Mouse (Mus musculus): ENCODE data around the gene Zswim8.

Zswim8 gene

GRCm38 (mm10) chr14:20707201-20708190 lies at the start of gene Zswim8:
Zswim8 (plus strand) TSS chr14:20707552.
- in situ Hi-C loops (cut with MboI; ENCODE audit: unreplicated experiment in 2 of 2): no loop called here

GRCm38 (mm10) chr14:20658326-20658725 lies 49.0 kb upstream of the Zswim8 start:
- in situ Hi-C loops (cut with MboI; ENCODE audit: unreplicated experiment in 2 of 2): loop anchor here (5.0 to 25.0 kb wide), 5 partner anchors 81 to 671 kb away; partner anchors contain the start of gene Gng2 (in 1 of the 2)

GRCm38 (mm10) chr14:20658902-20659301 lies 48.5 kb upstream of the Zswim8 start:
- in situ Hi-C loops (cut with MboI; ENCODE audit: unreplicated experiment in 2 of 2): loop anchor here (5.0 to 25.0 kb wide), 5 partner anchors 82 to 672 kb away; partner anchors contain the start of gene Gng2 (in 1 of the 2)

GRCm38 (mm10) chr14:20659687-20660086 lies 47.7 kb upstream of the Zswim8 start:
- in situ Hi-C loops (cut with MboI; ENCODE audit: unreplicated experiment in 2 of 2): loop anchor here (5.0 to 25.0 kb wide), 6 partner anchors 82 to 672 kb away; partner anchors contain the start of genes Ecd (in 2 of the 2), Fam149b (in 2 of the 2) and Gng2 (in 1 of the 2)

- in situ Hi-C loops (cut with MboI; ENCODE audit: unreplicated experiment in 2 of 2): loop anchor here (10.0 to 25.0 kb wide), 4 partner anchors 316 to 674 kb away; partner anchors contain the start of genes Ecd (in 2 of the 2), Fam149b (in 2 of the 2) and Gng2 (in 1 of the 2)
These were observed 46.3 kb upstream of the Zswim8 start for GRCm38 (mm10) chr14:20660827-20661660.

- in situ Hi-C loops (cut with MboI; ENCODE audit: unreplicated experiment in 2 of 2): loop anchor here (10.0 to 25.0 kb wide), 4 partner anchors 317 to 674 kb away; partner anchors contain the start of genes Ecd (in 2 of the 2), Fam149b (in 2 of the 2) and Gng2 (in 1 of the 2)
These were observed 45.6 kb upstream of the Zswim8 start for GRCm38 (mm10) chr14:20661661-20662331.

- in situ Hi-C loops (cut with MboI; ENCODE audit: unreplicated experiment in 2 of 2): loop anchor here (10.0 to 25.0 kb wide), 4 partner anchors 318 to 675 kb away; partner anchors contain the start of genes Ecd (in 2 of the 2), Fam149b (in 2 of the 2) and Gng2 (in 1 of the 2)
These were observed 44.6 kb upstream of the Zswim8 start for GRCm38 (mm10) chr14:20662740-20663139.

GRCm38 (mm10) chr14:20663601-20664000 lies 43.8 kb upstream of the Zswim8 start:
- in situ Hi-C loops (cut with MboI; ENCODE audit: unreplicated experiment in 2 of 2): loop anchor here (10.0 to 25.0 kb wide), 4 partner anchors 319 to 676 kb away; partner anchors contain the start of genes Ecd (in 2 of the 2), Fam149b (in 2 of the 2) and Gng2 (in 1 of the 2)

- in situ Hi-C loops (cut with MboI; ENCODE audit: unreplicated experiment in 2 of 2): loop anchor here (10.0 to 25.0 kb wide), 4 partner anchors 320 to 677 kb away; partner anchors contain the start of genes Ecd (in 2 of the 2), Fam149b (in 2 of the 2) and Gng2 (in 1 of the 2)
These were observed 42.9 kb upstream of the Zswim8 start for GRCm38 (mm10) chr14:20664436-20664835.

GRCm38 (mm10) chr14:20667469-20667868 lies 39.9 kb upstream of the Zswim8 start:
- in situ Hi-C loops (cut with MboI; ENCODE audit: unreplicated experiment in 2 of 2): loop anchor here (10.0 to 25.0 kb wide), 4 partner anchors 323 to 680 kb away; partner anchors contain the start of genes Ecd (in 2 of the 2), Fam149b (in 2 of the 2) and Gng2 (in 1 of the 2)

GRCm38 (mm10) chr14:20668154-20668810 lies 39.1 kb upstream of the Zswim8 start, which contains the start of gene Synpo2l:
Synpo2l (minus strand) TSS chr14:20668354.
- in situ Hi-C loops (cut with MboI; ENCODE audit: unreplicated experiment in 2 of 2): loop anchor here (10.0 to 25.0 kb wide), 4 partner anchors 323 to 681 kb away; partner anchors contain the start of genes Ecd (in 2 of the 2), Fam149b (in 2 of the 2) and Gng2 (in 1 of the 2)

GRCm38 (mm10) chr14:20672990-20673389 lies 34.4 kb upstream of the Zswim8 start:
- in situ Hi-C loops (cut with MboI; ENCODE audit: unreplicated experiment in 2 of 2): loop anchor here (25.0 kb wide), 3 partner anchors 561 to 686 kb away; partner anchors contain the start of gene Gng2 (in 1 of the 2)

- in situ Hi-C loops (cut with MboI; ENCODE audit: unreplicated experiment in 2 of 2): loop anchor here (25.0 kb wide), 3 partner anchors 561 to 686 kb away; partner anchors contain the start of gene Gng2 (in 1 of the 2)
These were observed 33.7 kb upstream of the Zswim8 start for GRCm38 (mm10) chr14:20673735-20674063.

GRCm38 (mm10) chr14:20674064-20674833 lies 33.1 kb upstream of the Zswim8 start, which contains the start of gene Sec24c:
Sec24c (plus strand) TSS chr14:20674308.
- in situ Hi-C loops (cut with MboI; ENCODE audit: unreplicated experiment in 2 of 2): loop anchor here (25.0 kb wide), 3 partner anchors 562 to 687 kb away; partner anchors contain the start of gene Gng2 (in 1 of the 2)

- in situ Hi-C loops (cut with MboI; ENCODE audit: unreplicated experiment in 2 of 2): no loop called here
These were observed 29.4 kb upstream of the Zswim8 start for GRCm38 (mm10) chr14:20677906-20678305.

GRCm38 (mm10) chr14:20681742-20682141 lies 25.6 kb upstream of the Zswim8 start:
- in situ Hi-C loops (cut with MboI; ENCODE audit: unreplicated experiment in 2 of 2): no loop called here

GRCm38 (mm10) chr14:20682498-20682897 lies 24.9 kb upstream of the Zswim8 start:
- in situ Hi-C loops (cut with MboI; ENCODE audit: unreplicated experiment in 2 of 2): no loop called here
